Mouse (Mus musculus) liver, postnatal 0 days (tissue): Measurements from ENCODE around the gene Tbx2. TPM values are rescaled to one million over a fixed set of nuclear protein-coding genes. Genes with fewer than 3 reads are reported as not detected.

Experiments
- ATAC-seq: fragments of 200-750 bp; cut with Nextera tagmentation; 2 replicates; pipeline ENCODE4 v1.8.0; 2017; ENCODE audit warnings: mild to moderate bottlenecking, moderate library complexity
- DNase-seq: peaks from one replicate; pipeline ENCODE4 v3.0.0-alpha.2; 2016
- H3K27ac ChIP-seq: fragments of 300-500 bp; sonication (generic); 2 replicates; pipeline ENCODE4 v1.5.1; 2014; ENCODE audit warnings: antibody characterized with exemption, moderate library complexity, mild to moderate bottlenecking, low read depth
- H3K27me3 ChIP-seq: fragments of 300-500 bp; sonication (generic); 2 replicates; pipeline ENCODE4 v1.6.1; 2014; ENCODE audit warnings: low read length, control low read depth, mixed read lengths; ENCODE audit not compliant: insufficient read depth
- H3K36me3 ChIP-seq: fragments of 300-500 bp; sonication (generic); replicated peaks from 2 replicates; pipeline ENCODE4 v1.6.1; 2014; ENCODE audit warnings: mild to moderate bottlenecking, control low read depth, low read length, moderate library complexity, mixed read lengths; ENCODE audit not compliant: insufficient read depth
- H3K4me1 ChIP-seq: fragments of 300-500 bp; sonication (generic); 2 replicates; pipeline ENCODE4 v1.6.1; 2014; ENCODE audit warnings: antibody characterized with exemption, mild to moderate bottlenecking, control low read depth; ENCODE audit not compliant: insufficient read depth
- H3K4me2 ChIP-seq: fragments of 300-500 bp; sonication (generic); 2 replicates; pipeline ENCODE4 v1.6.1; 2014; ENCODE audit warnings: low read depth, mild to moderate bottlenecking, low read length, moderate library complexity, mixed read lengths
- H3K4me3 ChIP-seq: fragments of 300-500 bp; sonication (generic); 2 replicates; pipeline ENCODE4 v1.5.1; 2014; ENCODE audit warnings: low read depth, low read length
- H3K9ac ChIP-seq: fragments of 300-500 bp; sonication (generic); replicated peaks from 2 replicates; pipeline ENCODE4 v1.6.1; 2014; ENCODE audit warnings: mild to moderate bottlenecking, moderate library complexity
- H3K9me3 ChIP-seq: fragments of 300-500 bp; sonication (generic); 2 replicates; pipeline ENCODE4 v1.6.1; 2016; ENCODE audit warnings: mild to moderate bottlenecking, control low read depth, low read length, mixed read lengths
- CTCF ChIP-seq: sonication (generic); IDR thresholded peaks from 2 replicates; pipeline ENCODE4 v1.5.1; 2016; ENCODE audit warnings: antibody characterized with exemption, low read depth
- EP300 ChIP-seq: IDR thresholded peaks from 2 replicates; pipeline ENCODE4 v1.6.1; 2016; ENCODE audit warnings: antibody characterized with exemption, low read depth, mild to moderate bottlenecking
- WGBS: fragments of 180-500 bp; shearing (Covaris S2); extraction: QIAGEN DNeasy Blood & Tissue Kit; methylation state at CpG from one replicate; pipeline ENCODE4 v1.1.7; 2014; ENCODE audit not compliant: insufficient replicate concordance; 5-methylcytosine and 5-hydroxymethylcytosine counted together
- polyA plus RNA-seq: library from polyadenylated mRNA; unstranded; fragments of >200 nt; fragmentation: Nextera tagmentation; extraction: Ambion mirVana; gene quantifications from 2 replicates; pipeline ENCODE4 v1.2.1, GENCODE M21; 2015

The Tbx2 gene
- polyA plus RNA-seq, 1 experiment from 2014 or later: 0.66 TPM

DNA sequence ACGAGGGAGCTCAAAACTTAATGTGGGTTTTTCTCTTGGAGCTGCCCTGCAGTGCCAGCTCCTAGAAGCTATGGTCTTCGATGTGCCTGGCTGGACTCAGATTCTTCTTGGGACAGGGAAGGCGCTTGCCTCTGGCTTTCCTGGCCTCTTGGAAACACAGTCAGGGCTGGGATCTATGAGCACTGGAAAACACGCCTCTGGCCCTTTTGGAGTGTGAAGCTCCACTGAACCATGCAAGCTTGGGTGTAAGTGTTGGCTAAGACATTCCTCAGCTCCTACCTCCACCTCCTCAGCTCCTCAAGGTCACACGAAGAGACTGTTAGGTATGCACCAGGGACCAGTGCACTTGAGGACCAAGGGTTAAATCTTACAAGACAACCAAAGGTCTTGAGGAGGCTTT is 12.6 kb downstream of the Tbx2 start:
- peaks cover 79% of the 10 kb centered on the region for H3K27me3 ChIP-seq
- H3K9ac ChIP-seq: no peak overlapping the region
- 29% methylated on average over 5 of the region's 5 CpGs for WGBS
- H3K4me1 ChIP-seq: peaks cover 21% of the 10 kb centered on the region
- ATAC-seq (no peak), DNase-seq (no peak)
- H3K36me3 ChIP-seq: no peaks in the 10 kb centered on the region
- TF ChIP-seq EP300: no peak
- TF ChIP-seq CTCF: no peak
- H3K4me2 ChIP-seq: peak overlapping the region; percentile 82
- H3K4me3 ChIP-seq: no peak overlapping the region
- no peaks in the 10 kb centered on the region for H3K9me3 ChIP-seq
- no peak overlapping the region for H3K27ac ChIP-seq

- Histone ChIP-seq H3K4me2 (no peak overlapping the region), H3K9ac (no peak overlapping the region), H3K4me3 (no peak overlapping the region), H3K9me3 (no peaks in the 10 kb centered on the region), H3K27ac (no peak overlapping the region), H3K27me3 (peaks cover 70% of the 10 kb centered on the region), H3K4me1 (peaks cover 21% of the 10 kb centered on the region), H3K36me3 (no peaks in the 10 kb centered on the region)
- 44% methylated on average over 5 of the region's 5 CpGs for WGBS
- ATAC-seq (no peak), DNase-seq (no peak)
- no peak for TF ChIP-seq CTCF
- no peak for TF ChIP-seq EP300
Observed at GRCm38 (mm10) chr11:85845921-85846320, 13.6 kb downstream of the Tbx2 start.

- peaks cover 21% of the 10 kb centered on the region for H3K4me1 ChIP-seq
- TF ChIP-seq CTCF: no peak
- 0 out of 2 replicates have a peak, but pooled peaks have one; percentile 22 for TF ChIP-seq EP300
- H3K9me3 ChIP-seq: no peaks in the 10 kb centered on the region
- H3K36me3 ChIP-seq: no peaks in the 10 kb centered on the region
- no peak overlapping the region for H3K27ac ChIP-seq
- H3K4me2 ChIP-seq: no peak overlapping the region
- peaks cover 64% of the 10 kb centered on the region for H3K27me3 ChIP-seq
- H3K9ac ChIP-seq: no peak overlapping the region
- no peak overlapping the region for H3K4me3 ChIP-seq
- ATAC-seq: no peak
- WGBS: 42% methylated on average over 4 of the region's 4 CpGs
- DNase-seq: no peak
Observed at GRCm38 (mm10) chr11:85846509-85846908, 14.2 kb downstream of the Tbx2 start.

DNA sequence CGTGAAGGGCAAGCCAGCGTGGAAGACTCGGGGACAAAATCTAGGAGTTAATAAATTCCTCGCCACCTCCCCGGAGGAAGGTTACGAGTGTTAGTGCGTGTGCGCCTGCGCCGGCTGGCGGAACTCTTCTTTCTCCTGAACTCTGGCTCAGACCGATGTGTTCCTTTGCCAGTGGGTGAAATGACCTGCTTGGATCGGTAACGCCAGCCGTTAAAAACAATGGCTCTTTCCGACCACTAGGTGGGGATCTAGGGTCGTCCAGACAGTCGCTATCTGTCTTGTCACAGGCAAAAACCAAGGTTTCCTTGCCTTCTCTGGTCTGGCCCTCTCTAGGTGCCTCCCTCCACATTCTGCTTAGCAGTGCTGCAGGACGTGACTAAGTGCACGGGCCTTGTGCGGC is 16.7 kb downstream of the Tbx2 start:
- Histone ChIP-seq H3K36me3 (no peaks in the 10 kb centered on the region), H3K9ac (no peak overlapping the region), H3K27me3 (peaks cover 39% of the 10 kb centered on the region), H3K4me1 (0 out of 2 replicates have a peak, but pooled peaks cover 4% of the 10 kb centered on the region), H3K9me3 (no peaks in the 10 kb centered on the region), H3K4me2 (peak overlapping the region; percentile 20; the same call in 1 of the 2 replicates), H3K27ac (no peak overlapping the region), H3K4me3 (no peak overlapping the region)
- peak; percentile 69 for DNase-seq
- WGBS: 6% methylated on average over 21 of the region's 21 CpGs
- ATAC-seq: peak; percentile 48
- no peak for TF ChIP-seq EP300
- peak; percentile 93 for TF ChIP-seq CTCF

GRCm38 (mm10) chr11:85850233-85850632 is 17.9 kb downstream of the Tbx2 start, which contains the start of gene Gm11444:
Gm11444 (minus strand) TSS chr11:85850333.
- Histone ChIP-seq H3K4me3 (no peak within 1 kb of the TSS), H3K9ac (no peak within 1 kb of the TSS), H3K9me3 (no peaks in the 10 kb centered on the region), H3K27ac (no peak within 1 kb of the TSS), H3K36me3 (no peaks in the 10 kb centered on the region), H3K4me1 (no peaks in the 10 kb centered on the region), H3K27me3 (peaks cover 28% of the 10 kb centered on the region), H3K4me2 (no peak within 1 kb of the TSS)
- ATAC-seq: no peak
- TF ChIP-seq EP300 (no peak), CTCF (no peak)
- DNase-seq: no peak
- WGBS: 80% methylated on average over 6 of the region's 6 CpGs

DNA sequence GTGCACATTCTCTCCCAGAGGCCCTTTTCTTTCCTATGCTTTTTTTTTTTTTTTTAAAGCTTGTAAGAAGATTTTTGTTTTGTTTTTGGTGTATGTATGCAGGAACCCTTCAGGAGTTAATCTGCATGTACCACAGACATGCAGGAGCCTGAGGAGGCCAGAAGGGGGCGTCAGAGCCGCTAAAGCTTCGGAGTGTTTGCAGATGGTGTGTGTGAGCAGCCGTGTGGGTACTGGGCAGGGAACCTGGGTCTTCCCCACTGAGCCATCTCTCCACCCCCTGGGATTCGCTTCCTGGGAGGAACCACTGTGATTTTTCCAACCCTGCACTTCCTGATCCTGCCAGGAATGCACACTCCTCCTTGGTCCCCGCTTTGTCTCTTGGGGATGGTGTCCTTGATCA is 18.4 kb downstream of the Tbx2 start:
- Histone ChIP-seq H3K27ac (no peak overlapping the region), H3K9me3 (no peaks in the 10 kb centered on the region), H3K4me3 (no peak overlapping the region), H3K9ac (no peak overlapping the region), H3K4me2 (no peak overlapping the region), H3K36me3 (no peaks in the 10 kb centered on the region), H3K4me1 (no peaks in the 10 kb centered on the region), H3K27me3 (peaks cover 23% of the 10 kb centered on the region)
- ATAC-seq (no peak), DNase-seq (no peak)
- TF ChIP-seq EP300 (no peak), CTCF (peak; percentile 45)
- 40% methylated on average over 6 of the region's 6 CpGs for WGBS
